Mouse (Mus musculus) layer of hippocampus, adult 2 months (tissue): ENCODE measurements at regions not wholly inside any gene's neighbourhood (a gene's known extent, or its start where the extent isn't known, plus 50 kb on each side); places are given as distances from the start of the nearest gene placed in this dataset.

Experiments
- DNase-seq, 2 experiments: peaks; one replicate each; pipeline ENCODE4 v3.0.0; 2022; ENCODE audit warnings: low spot score in 2 of 2
- H3K27ac ChIP-seq: fragments of 200-600 bp; 2 replicates; pipeline ENCODE4 v1.8.1; 2022
- H3K4me3 ChIP-seq: fragments of 200-600 bp; 2 replicates; pipeline ENCODE4 v1.8.1; 2022; ENCODE audit warnings: mild to moderate bottlenecking
- CTCF ChIP-seq: fragments of 200-600 bp; conservative IDR thresholded peaks from 2 replicates; pipeline ENCODE4 v1.8.1; 2022; ENCODE audit warnings: antibody characterized with exemption, mild to moderate bottlenecking, moderate library complexity

DNA sequence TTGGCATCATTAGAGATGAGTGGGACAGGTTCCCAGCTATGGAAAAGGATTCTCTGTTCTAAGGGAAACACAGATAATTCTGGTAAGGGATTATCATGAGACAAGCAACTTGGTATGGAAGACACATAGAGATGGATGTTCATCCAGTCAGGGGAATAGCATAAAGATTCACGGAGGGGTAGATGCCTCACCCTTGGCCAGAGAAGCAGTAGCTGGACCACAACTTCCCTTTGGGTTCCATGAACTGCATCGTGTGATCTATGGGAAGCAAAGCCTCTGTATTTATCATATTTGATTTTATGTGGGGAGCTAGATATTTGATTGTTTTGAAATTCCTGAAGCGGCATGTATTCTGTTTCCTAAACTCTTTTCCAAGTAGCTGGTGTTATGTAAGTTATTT is 236.3 kb upstream of the Kcnj16 start:
- Histone ChIP-seq H3K4me3 (no peak overlapping the region), H3K27ac (no peak overlapping the region)
- no peak for TF ChIP-seq CTCF
- DNase-seq = no peak

DNA sequence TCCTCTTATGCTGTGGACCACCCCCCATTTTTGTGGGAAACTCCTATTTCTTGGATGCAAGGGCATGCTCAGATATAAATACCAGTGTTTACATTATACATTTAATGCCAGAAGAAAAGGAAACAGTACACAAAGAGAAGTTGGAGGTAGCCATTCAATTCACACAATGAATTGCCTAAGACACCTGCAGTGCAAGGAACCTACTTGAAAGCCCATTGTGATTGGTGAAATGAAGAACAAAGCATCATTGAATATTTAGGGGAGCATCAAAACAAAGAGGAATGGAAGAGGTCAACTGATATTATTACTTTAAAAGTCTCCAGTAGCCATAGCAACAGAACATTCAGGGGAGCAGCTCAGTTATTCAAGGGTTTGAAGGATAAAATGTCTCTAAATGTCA is 193.7 kb upstream of the Kcnj16 start:
- Histone ChIP-seq H3K27ac (no peak overlapping the region), H3K4me3 (no peak overlapping the region)
- DNase-seq = no peak
- no peak for TF ChIP-seq CTCF

DNA sequence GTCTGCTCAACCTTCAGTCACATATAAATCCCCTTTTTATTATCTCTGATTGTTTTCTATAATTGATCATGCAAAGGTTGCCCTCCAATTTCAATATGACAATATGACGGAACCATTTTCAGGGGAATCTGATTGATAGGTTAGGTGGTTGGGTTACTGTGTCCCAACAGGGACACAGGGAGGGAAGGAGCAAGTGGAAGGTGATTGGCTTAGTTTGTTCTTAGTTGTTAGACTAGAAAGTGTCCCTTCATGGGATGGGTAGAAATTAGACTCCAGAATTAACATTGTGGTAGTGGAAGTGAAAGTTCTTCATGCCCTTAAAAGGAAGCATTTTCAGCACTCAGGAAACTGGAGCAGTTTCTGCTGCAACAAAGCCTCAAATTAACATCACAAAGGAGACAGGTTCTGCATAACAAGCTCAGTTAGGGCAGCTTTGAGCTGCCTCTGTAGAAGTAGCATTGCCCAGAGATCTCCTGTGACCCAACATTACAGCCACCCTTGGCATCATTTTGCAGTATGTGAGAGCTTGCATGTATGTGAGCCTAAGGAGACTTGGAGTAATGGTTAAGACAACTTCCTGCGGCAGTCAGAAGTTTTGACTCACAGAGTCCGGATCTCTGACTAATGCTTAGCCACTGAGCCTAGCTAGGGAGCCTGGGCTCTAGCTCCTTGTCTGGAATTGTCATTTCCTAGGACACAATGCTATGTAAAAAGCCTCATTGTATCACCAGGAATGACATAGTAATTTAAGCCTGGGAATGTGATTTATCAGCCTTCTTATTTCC is 186.1 kb upstream of the Kcnj16 start:
- no peak overlapping the region; the same call in 1 of the 2 replicates for H3K27ac ChIP-seq
- H3K4me3 ChIP-seq = no peak overlapping the region
- TF ChIP-seq CTCF = no peak
- DNase-seq = no peak

DNA sequence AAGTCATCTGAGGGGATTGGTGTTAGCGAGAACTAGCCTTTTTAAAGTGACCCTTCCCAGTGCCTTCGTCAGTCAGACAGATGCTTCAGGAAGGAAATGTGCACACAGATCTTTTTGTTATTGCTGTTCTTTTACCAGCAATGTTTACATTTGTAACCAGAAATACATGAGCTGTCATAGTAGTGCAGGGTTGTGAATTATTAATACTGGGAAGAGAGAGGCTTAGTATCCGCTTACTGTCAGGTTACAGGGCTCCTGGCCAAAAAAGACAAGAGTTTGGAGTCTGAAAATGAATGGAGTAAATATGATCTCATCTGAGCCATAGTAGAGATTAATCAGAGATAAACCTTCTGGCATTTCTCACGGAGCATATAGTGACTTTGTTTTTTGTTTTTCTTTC is 178.3 kb upstream of the Kcnj16 start:
- H3K27ac ChIP-seq = no peak overlapping the region
- TF ChIP-seq CTCF = no peak
- H3K4me3 ChIP-seq = no peak overlapping the region
- no peak for DNase-seq

DNA sequence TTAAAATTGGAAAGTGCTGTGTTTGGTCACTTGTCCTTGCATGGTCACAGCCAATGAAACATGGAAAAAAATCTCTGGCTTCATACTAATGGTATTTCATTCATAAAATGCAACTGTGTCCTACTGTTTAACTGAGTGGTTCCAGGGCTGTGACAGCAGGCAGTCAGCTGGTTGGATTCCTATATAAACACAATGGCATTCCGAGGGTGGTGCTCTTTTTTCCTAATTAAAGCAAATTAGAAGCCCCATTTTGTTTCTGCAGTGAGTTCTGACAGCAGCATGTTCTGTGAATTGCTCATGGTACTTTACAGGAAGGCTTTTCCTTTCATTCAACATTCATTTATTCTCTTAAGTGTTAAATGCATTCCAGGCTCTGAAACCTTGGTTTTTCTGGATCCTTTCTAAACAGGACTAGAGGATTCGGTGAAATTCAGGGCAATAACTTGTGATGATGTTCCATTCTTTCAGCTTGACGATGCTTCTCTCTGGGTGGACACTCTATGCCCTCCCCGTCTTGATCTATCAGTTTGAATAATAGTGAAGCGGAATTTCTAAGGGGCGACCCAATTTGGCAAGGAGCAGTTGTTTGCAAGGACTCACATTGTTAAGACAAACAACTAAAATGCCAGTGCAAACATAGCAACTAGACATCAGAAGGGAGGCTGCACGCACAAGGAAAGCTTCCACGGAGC is 167.8 kb upstream of the Kcnj16 start:
- TF ChIP-seq CTCF = no peak
- no peak for DNase-seq

DNA sequence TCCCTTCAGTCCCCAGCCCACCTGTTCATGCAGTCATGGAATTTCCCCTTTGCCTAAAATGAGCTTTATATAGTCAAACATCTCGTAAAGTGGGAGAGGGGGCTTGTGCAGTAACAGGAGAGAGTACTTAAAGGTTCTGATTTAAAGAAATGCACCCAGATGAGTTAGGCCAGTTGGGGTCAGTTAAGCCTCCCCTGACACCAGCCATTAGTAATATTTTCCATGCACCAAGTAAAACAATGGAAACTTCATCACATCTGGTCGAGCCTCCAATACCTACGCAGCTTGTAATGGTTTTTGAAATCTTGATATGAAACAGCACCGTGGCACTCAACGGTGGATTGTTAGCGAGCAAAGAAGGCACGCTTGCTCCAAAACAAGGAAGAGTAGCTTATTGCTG is 165.8 kb upstream of the Kcnj16 start:
- DNase-seq = no peak
- TF ChIP-seq CTCF = no peak
- no peak overlapping the region for H3K27ac ChIP-seq
- H3K4me3 ChIP-seq = no peak overlapping the region

More for the DNA sequence above, 167.8 kb upstream of the Kcnj16 start:
- no peak overlapping the region for H3K4me3 ChIP-seq
- H3K27ac ChIP-seq = no peak overlapping the region

DNA sequence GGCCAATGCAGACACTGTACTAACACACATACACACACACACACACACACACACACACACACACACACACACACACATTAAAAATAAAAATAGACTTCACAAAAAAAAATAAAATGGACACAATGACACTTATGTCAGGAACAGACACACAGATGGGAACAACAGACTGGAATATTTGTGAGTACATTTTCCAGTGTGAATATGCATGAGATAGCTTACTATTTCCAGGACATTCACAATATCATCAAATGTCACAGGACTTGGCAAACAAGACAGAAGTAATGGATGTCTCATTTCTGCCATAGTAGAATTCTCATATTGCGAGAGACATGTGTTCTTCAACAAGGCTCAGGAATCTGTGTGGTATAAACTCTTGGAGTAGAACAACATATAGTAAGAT is 163.8 kb upstream of the Kcnj16 start:
- DNase-seq = no peak
- Histone ChIP-seq H3K27ac (no peak overlapping the region), H3K4me3 (no peak overlapping the region)
- TF ChIP-seq CTCF = no peak

DNA sequence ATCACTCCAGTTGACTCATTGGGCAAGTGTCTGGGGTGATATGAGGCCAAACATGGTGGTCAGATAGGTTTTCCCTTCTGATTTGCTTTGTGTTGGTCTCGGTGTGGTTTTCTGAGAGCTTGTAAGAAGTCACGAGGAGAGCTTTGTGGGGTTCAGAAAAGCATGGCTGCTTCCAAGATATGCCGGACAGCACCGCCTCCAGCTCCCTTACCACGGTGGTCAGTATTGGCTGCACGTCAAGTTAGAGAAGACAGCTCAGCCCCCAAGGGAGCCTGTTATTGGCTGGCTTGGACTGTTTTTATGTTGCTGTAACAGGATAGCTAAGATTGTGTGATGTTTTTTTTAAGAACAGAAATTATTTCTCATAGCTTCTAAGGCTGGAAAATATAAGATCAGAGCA is 154.7 kb upstream of the Kcnj16 start:
- no peak for DNase-seq
- TF ChIP-seq CTCF = no peak
- no peak overlapping the region for H3K27ac ChIP-seq

DNA sequence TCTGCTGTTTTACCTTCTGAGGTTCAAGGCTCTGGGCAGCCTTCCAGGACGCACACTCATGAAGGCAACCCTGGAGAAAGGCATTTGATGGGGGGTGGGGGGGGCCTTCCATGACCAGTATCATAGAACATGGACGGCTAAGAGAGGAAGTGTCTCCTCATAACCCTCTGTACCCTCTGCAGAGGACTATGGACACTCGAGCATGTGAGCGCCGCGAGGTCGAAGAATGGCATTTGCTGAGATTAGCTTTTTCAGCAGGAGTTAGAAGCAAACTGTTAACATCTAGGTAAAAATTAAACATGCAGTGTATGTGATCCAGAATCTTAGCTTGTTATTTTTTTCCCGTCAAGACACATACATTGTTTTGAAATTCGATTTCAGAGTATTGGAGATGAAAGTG is 153.1 kb upstream of the Kcnj16 start:
- no peak for DNase-seq

More for the DNA sequence above, 154.7 kb upstream of the Kcnj16 start:
- no peak overlapping the region for H3K4me3 ChIP-seq

DNA sequence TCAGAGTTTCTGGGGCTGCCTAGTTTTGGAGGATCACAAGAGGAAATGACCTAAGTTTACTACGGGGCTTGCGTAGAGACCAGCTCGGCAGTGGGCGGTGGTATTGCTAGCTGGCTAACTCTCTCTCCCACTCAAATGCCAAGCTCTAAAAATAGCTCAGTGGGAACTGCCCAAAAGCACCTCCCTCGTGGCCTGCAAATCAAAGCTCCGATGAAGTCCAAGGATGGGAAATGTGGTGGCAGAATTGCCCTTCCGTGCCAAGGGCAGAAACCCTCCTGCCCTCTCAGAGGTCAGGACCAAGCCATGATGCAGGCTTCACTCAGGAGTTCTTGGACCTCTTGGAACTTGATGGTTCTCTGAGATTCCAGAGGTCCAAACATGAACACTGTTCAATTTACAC is 152.6 kb upstream of the Kcnj16 start:
- no peak for DNase-seq
- no peak overlapping the region for H3K27ac ChIP-seq
- no peak for TF ChIP-seq CTCF
- H3K4me3 ChIP-seq = no peak overlapping the region

More for the DNA sequence above, 153.1 kb upstream of the Kcnj16 start:
- H3K4me3 ChIP-seq = no peak overlapping the region
- no peak overlapping the region for H3K27ac ChIP-seq
- no peak for TF ChIP-seq CTCF

DNA sequence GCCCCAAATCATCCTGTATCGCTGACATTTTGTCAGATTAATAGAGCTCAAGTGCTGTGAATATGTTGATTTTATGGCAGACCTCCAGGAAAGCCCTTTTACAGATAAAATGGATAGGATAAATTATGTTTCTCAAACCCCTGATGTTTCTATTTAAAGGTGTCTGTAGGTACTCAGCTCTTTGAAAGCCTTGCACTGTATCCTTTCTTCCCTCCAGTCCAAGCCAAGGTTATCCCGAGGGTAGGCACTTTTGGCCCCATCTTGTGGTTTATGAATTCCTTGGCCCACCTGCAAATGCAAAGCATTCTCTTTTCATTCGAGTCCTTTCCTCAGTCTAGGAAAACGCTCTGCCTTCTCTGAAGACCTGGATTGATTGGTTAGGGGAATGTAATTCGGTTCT is 139.2 kb upstream of the Kcnj16 start:
- no peak for TF ChIP-seq CTCF
- Histone ChIP-seq H3K4me3 (no peak overlapping the region), H3K27ac (no peak overlapping the region)
- DNase-seq = no peak

DNA sequence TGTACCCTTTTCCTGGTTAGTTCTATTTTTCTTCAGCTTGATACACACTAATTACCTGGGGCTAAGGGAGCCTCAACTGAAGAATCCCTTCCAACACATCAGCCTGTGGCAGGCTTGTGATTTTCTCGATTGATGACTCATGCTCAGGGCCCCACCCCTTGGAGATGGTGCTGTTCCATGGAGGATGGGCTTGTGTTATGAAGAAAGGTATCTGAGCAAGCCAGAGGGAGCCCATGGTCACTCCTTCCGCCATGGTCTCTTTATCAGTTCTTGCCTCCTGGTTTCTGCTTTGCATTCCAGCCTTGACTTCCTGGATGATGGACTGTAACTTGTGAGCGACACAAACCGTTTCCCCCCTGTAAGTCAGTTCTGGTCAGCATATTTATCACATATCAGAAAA is 131.1 kb upstream of the Kcnj16 start:
- Histone ChIP-seq H3K4me3 (no peak overlapping the region), H3K27ac (no peak overlapping the region)
- TF ChIP-seq CTCF = no peak
- no peak for DNase-seq

DNA sequence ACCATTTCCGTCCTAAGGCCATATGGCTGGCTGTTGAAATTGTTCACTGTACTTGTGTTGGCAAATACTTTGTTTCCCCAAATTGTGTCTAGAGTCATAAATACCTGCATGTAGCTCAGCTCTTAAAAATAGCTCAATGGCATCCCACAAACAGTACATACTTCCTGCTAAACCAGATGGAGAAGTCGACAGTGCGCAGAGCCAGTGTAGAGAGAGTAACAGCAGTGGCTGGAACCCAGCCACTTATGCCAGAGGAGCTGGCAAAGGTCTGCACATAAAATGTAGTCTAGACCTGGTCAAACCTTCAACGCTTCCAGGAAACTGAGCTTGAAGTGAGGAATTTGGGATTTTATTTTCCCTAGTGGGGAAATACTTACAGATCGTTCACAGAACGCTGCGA is 128.5 kb upstream of the Kcnj16 start:
- Histone ChIP-seq H3K4me3 (no peak overlapping the region), H3K27ac (no peak overlapping the region)
- no peak for DNase-seq
- TF ChIP-seq CTCF = no peak

DNA sequence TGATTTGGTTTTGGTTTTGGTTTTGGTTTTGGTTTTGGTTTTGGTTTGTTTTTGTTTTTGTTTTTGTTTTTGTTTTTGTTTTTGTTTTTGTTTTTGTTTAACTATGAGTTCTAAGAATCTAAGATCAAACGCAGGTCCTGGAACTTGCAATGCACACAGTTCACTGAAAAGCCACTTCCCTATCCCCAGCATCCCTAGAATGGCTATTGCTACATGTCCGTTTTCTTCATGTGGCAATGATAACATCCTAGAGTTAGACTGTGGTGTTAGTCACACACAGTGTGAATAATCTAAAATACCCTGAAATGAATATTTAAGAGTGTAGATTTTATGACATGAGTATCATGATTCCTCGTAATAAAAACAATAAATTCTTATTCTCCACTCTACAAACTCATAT is 99.5 kb upstream of the Kcnj16 start:
- TF ChIP-seq CTCF = no peak
- no peak for DNase-seq
- Histone ChIP-seq H3K27ac (no peak overlapping the region), H3K4me3 (no peak overlapping the region)
